Mouse (Mus musculus) kidney, postnatal 25 days (tissue): ENCODE measurements around the gene Tspan14.

Experiments
- DNase-seq, 2 experiments: peaks; one replicate each; pipeline ENCODE4 v3.0.0; 2021; ENCODE audit warnings: mixed read lengths in 2 of 2

Tspan14 gene

DNA sequence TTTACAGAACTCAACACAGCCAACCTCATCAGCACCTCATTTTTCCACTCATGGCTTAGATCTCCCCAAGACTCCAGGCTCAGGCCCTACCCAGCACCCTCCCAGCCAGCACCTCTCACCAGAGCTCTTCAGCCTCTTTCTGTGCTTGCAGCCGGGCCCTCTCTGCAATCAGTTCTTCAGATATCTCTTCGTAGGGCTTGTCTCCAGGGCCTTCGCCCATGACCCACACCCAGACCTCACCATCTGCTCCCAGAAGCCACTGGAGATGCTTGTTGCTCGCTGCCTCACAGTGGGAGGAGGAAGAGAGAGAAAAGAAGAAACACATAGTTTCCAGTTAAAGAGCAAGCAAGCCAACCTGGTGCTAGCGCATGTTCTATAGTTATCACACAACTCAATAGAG, 92.6 kb downstream of the Tspan14 start:
- no peak for DNase-seq

DNA sequence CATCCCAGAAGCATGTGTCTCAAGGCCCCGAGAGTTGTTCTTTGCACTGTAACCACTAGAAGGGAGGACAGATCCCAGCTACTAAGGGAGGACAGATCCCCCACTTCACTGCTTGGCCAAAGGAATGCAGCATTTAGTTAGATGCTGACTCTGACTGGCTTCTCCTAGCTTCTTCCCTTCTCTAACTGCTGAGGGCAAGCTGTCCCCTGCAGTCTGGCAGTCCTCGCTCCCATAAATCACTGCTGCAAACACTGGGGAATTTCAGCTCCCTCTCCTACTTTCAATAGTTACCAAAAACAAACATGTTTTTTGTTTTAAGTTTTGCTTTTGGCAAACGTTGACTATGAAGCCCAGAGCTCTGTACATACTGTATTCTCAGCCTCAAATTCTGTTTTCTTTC, 96.0 kb downstream of the Tspan14 start:
- DNase-seq = no peak

DNA sequence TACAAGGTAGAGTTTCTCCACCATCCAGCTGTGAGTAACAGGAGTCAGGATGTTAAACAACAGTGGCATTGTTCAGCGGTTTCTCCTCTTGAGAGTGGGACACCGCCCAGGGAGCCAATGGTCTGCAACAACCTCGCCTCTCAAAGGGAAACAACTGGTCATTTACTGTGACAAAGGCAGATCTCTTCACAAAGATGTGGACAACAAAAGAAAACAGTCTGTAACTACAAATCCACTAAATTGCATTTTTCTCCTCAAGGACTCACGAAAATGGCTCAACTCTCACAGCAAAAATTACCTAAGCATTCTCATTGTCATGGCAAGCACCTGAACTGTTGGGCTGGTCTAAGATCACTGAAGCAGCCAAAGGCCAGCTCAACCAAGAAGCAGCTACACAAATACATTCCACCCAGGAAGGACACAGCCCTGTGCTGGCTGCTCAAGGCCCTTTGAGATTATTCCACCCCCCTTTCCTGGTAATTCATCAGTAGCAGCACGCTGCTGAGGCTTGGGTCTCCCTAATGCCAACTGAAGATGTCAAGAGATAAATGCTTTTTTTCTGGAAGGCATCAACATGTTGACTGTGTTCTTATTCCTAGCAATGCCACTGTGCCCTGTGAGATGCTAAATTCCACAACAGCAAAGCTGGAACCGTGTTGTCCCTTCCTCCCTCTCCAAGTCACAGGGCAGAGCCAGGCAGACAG, 101.6 kb downstream of the Tspan14 start:
- DNase-seq = no peak

DNA sequence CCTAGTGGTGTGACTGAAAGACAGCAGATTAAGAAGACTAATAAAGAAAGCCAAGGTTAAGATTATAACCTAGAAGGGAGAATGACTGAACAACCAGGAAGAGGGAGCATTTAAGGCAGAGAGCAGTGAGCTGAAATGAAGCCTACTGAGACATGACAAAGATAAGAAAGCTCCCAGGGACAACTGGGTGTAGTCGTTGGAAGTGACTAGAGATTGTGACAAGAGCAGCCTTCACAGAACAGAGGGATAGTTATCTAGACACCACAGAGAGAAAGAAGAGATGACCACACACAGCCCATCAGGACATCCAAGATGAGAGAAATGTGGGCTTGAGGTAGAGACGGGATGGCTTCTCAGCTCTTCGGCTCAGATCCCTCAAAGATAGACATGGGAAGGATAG, 102.9 kb downstream of the Tspan14 start:
- no peak for DNase-seq

DNA sequence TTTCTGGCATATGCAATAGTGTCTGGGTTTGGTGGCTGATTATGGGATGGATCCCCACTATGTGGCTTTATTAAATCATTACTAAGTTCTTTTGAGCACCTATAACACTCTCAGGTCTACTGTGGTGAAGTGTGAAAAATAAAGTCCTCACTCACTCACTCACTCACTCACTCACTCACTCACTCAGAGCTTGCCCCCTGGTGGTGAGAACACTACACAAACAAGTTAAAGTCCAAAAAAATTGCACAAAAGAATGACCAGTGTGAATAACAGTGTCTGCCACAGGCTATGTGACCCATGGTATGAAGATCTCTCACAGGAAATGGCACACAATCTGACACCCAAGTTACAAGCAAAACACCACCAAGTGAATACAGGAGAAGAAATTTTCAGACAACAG, 103.6 kb downstream of the Tspan14 start:
- DNase-seq = peak in 1 of 2 experiments; percentile 41
